Mouse (Mus musculus) CH12.LX (cell line): ENCODE measurements around the gene Atf3. TPM values are rescaled to one million over a fixed set of nuclear protein-coding genes. Genes with fewer than 3 reads are reported as not detected.

Experiments used
- DNase-seq: peaks from one replicate; pipeline ENCODE4 v3.0.0-alpha.2; 2013; ENCODE audit errors: extremely low read depth
- H3K27ac ChIP-seq: 2 replicates; pipeline ENCODE4 v1.5.1; 2012; ENCODE audit warnings: low read depth, mild to moderate bottlenecking, control low read depth, moderate library complexity; ENCODE audit not compliant: insufficient read depth
- H3K27me3 ChIP-seq: replicated peaks from 2 replicates; pipeline ENCODE3; 2012; ENCODE audit warnings: inconsistent platforms
- H3K36me3 ChIP-seq, 2 experiments: replicated peaks in 1 of 2; 2 replicates each; pipeline versions ENCODE3 to v1.6.1; 2012; ENCODE audit warnings: inconsistent platforms in 1 of 2, low read length in 1 of 2, mild to moderate bottlenecking in 1 of 2, mixed read lengths in 1 of 2, moderate library complexity in 1 of 2; ENCODE audit not compliant: control insufficient read depth in 1 of 2, insufficient read depth in 1 of 2
- H3K4me1 ChIP-seq, 2 experiments: 2 replicates each; pipeline ENCODE4 v1.6.1; 2012; ENCODE audit warnings: inconsistent platforms in 1 of 2, moderate library complexity in 1 of 2; ENCODE audit not compliant: insufficient read depth in 2 of 2, control insufficient read depth in 1 of 2
- H3K4me2 ChIP-seq: 2 replicates; pipeline ENCODE4 v1.6.1; 2012; ENCODE audit warnings: low read depth, mild to moderate bottlenecking, control low read depth; ENCODE audit not compliant: poor library complexity, insufficient read depth, severe bottlenecking
- H3K4me3 ChIP-seq, 3 experiments: fragments of 150-350 bp in 1 of 3; sonication (generic) in 1 of 3; replicated peaks in 1 of 3; 2 replicates each; pipeline versions ENCODE3 to v1.5.1; 2011 to 2012; ENCODE audit warnings: low read depth in 2 of 3, low read length in 2 of 3, mild to moderate bottlenecking in 2 of 3, moderate library complexity in 2 of 3, control low read depth in 1 of 3, improper control_type of control experiment in 1 of 3, inconsistent platforms in 1 of 3, mixed read lengths in 1 of 3; ENCODE audit not compliant: poor library complexity in 1 of 3
- H3K79me2 ChIP-seq: replicated peaks from 2 replicates; pipeline ENCODE4 v1.6.1; 2012; ENCODE audit warnings: mild to moderate bottlenecking, moderate library complexity; ENCODE audit not compliant: control insufficient read depth, poor library complexity, insufficient read depth, severe bottlenecking; ENCODE audit errors: extremely low read depth
- H3K9ac ChIP-seq: 2 replicates; pipeline ENCODE4 v1.6.1; 2012; ENCODE audit warnings: low read depth, mild to moderate bottlenecking, control low read depth, moderate library complexity; ENCODE audit not compliant: insufficient read depth
- H3K9me3 ChIP-seq: replicated peaks from 2 replicates; pipeline ENCODE3; 2012; ENCODE audit warnings: low read length, inconsistent platforms, mixed read lengths
- BHLHE40 ChIP-seq: IDR thresholded peaks from 2 replicates; pipeline ENCODE4 v1.6.1; 2011; ENCODE audit warnings: mild to moderate bottlenecking, low read depth, low read length, improper control_type of control experiment
- E2F4 ChIP-seq: IDR thresholded peaks from 2 replicates; pipeline ENCODE4 v1.6.1; 2011; ENCODE audit warnings: low read depth, low read length, improper control_type of control experiment; ENCODE audit not compliant: insufficient replicate concordance
- EP300 ChIP-seq: IDR thresholded peaks from 2 replicates; pipeline ENCODE4 v1.6.1; 2011; ENCODE audit warnings: low read length, improper control_type of control experiment
- ETS1 ChIP-seq: conservative IDR thresholded peaks from 2 replicates; pipeline ENCODE4 v1.6.1; 2012; ENCODE audit warnings: low read depth, mild to moderate bottlenecking, inconsistent platforms, low read length, improper control_type of control experiment, moderate library complexity
- GABPA ChIP-seq: IDR thresholded peaks from 2 replicates; pipeline ENCODE4 v1.6.1; 2012; ENCODE audit warnings: low read depth, low read length, improper control_type of control experiment, inconsistent platforms; ENCODE audit not compliant: insufficient replicate concordance
- IRF4 ChIP-seq: IDR thresholded peaks from 2 replicates; pipeline ENCODE4 v1.6.1; 2014; ENCODE audit warnings: low read depth, mild to moderate bottlenecking, inconsistent platforms, low read length, improper control_type of control experiment
- JUND ChIP-seq: conservative IDR thresholded peaks from 2 replicates; pipeline ENCODE4 v1.6.1; 2011; ENCODE audit warnings: low read depth, low read length, improper control_type of control experiment
- KAT2A ChIP-seq: IDR thresholded peaks from 2 replicates; pipeline ENCODE4 v1.6.1; 2012; ENCODE audit warnings: low read length, improper control_type of control experiment, inconsistent platforms; ENCODE audit not compliant: insufficient replicate concordance
- MAX ChIP-seq: IDR thresholded peaks from 2 replicates; pipeline ENCODE4 v1.6.1; 2011; ENCODE audit warnings: low read length, improper control_type of control experiment
- MAZ ChIP-seq: IDR thresholded peaks from 2 replicates; pipeline ENCODE4 v1.6.1; 2012; ENCODE audit warnings: low read depth, mild to moderate bottlenecking, inconsistent platforms, low read length, improper control_type of control experiment, moderate library complexity
- MEF2A ChIP-seq: IDR thresholded peaks from 2 replicates; pipeline ENCODE4 v1.6.1; 2014; ENCODE audit warnings: low read depth, mild to moderate bottlenecking, inconsistent platforms, low read length, improper control_type of control experiment, borderline replicate concordance
- MXI1 ChIP-seq: IDR thresholded peaks from 2 replicates; pipeline ENCODE4 v1.6.1; 2011; ENCODE audit warnings: mild to moderate bottlenecking, low read depth, low read length, improper control_type of control experiment
- MYC ChIP-seq: IDR thresholded peaks from 2 replicates; pipeline ENCODE4 v1.6.1; 2011; ENCODE audit warnings: low read depth, mild to moderate bottlenecking, improper control_type of control experiment, low read length
- NRF1 ChIP-seq: IDR thresholded peaks from 2 replicates; pipeline ENCODE4 v1.6.1; 2014; ENCODE audit warnings: low read depth, mild to moderate bottlenecking, inconsistent platforms, low read length, improper control_type of control experiment, moderate library complexity
- POLR2AphosphoS2 ChIP-seq: IDR thresholded peaks from 2 replicates; pipeline ENCODE4 v1.6.1; 2011; ENCODE audit warnings: low read depth, low read length, improper control_type of control experiment
- RAD21 ChIP-seq: IDR thresholded peaks from 2 replicates; pipeline ENCODE4 v1.6.1; 2011; ENCODE audit warnings: low read depth, mild to moderate bottlenecking, low read length, improper control_type of control experiment, moderate library complexity
- RCOR1 ChIP-seq: conservative IDR thresholded peaks from 2 replicates; pipeline ENCODE4 v1.6.1; 2012; ENCODE audit warnings: low read depth, mild to moderate bottlenecking, inconsistent platforms, low read length, improper control_type of control experiment
- SMC3 ChIP-seq: IDR thresholded peaks from 2 replicates; pipeline ENCODE4 v1.6.1; 2011; ENCODE audit warnings: low read depth, low read length, improper control_type of control experiment
- TBP ChIP-seq: conservative IDR thresholded peaks from 2 replicates; pipeline ENCODE4 v1.6.1; 2011; ENCODE audit warnings: low read depth, low read length, improper control_type of control experiment
- TCF12 ChIP-seq: IDR thresholded peaks from 2 replicates; pipeline ENCODE4 v1.6.1; 2014; ENCODE audit warnings: low read depth, mild to moderate bottlenecking, inconsistent platforms, low read length, improper control_type of control experiment
- UBTF ChIP-seq: IDR thresholded peaks from 2 replicates; pipeline ENCODE4 v1.6.1; 2012; ENCODE audit warnings: low read depth, mild to moderate bottlenecking, inconsistent platforms, low read length, improper control_type of control experiment, moderate library complexity
- USF1 ChIP-seq: IDR thresholded peaks from 2 replicates; pipeline ENCODE4 v1.6.1; 2014; ENCODE audit warnings: low read depth, mild to moderate bottlenecking, inconsistent platforms, low read length, improper control_type of control experiment
- USF2 ChIP-seq: conservative IDR thresholded peaks from 2 replicates; pipeline ENCODE4 v1.6.1; 2011; ENCODE audit warnings: low read depth, low read length, improper control_type of control experiment
- ZKSCAN1 ChIP-seq: IDR thresholded peaks from 2 replicates; pipeline ENCODE4 v1.6.1; 2012; ENCODE audit warnings: low read depth, inconsistent platforms, low read length, improper control_type of control experiment, borderline replicate concordance
- ZNF384 ChIP-seq: IDR thresholded peaks from 2 replicates; pipeline ENCODE4 v1.6.1; 2012; ENCODE audit warnings: low read depth, low read length, improper control_type of control experiment, inconsistent platforms
- dilution Hi-C: fragments of 300-500 bp; cut with MboI; formaldehyde crosslinking; loops from 2 replicates; pipeline ENCODE4 v1.14.3; 2020; ENCODE audit warnings: low sequenced_read_pairs; ENCODE audit not compliant: extremely low pct_unique_long_range_greater_than_20kb, extremely low pct_ligation_motif_present
- in situ Hi-C: fragments of 300-500 bp; cut with MboI; formaldehyde crosslinking; loops from 3 replicates; pipeline ENCODE4 v1.14.3; 2019; ENCODE audit warnings: low sequenced_read_pairs, low pct_ligation_motif_present, low pct_unique_long_range_greater_than_20kb, mixed read lengths
- polyA plus RNA-seq: library from polyadenylated mRNA; unstranded; fragments of >175 nt; gene quantifications from 2 replicates; pipeline ENCODE4 v1.2.1, GENCODE M21; 2012; ENCODE audit warnings: low read depth; ENCODE audit not compliant: insufficient read length
- total RNA-seq, 2 experiments: library from RNA; depleted of rRNA; stranded (reverse); fragments of 300-350 nt in 1 of 2; fragments of >200 nt in 1 of 2; gene quantifications; 2 replicates each; pipeline ENCODE4 v1.2.3; 2012 to 2014

Gene Atf3
- total and polyA plus RNA-seq, 3 experiments: 25.1 to 39.7 (median 32.9) TPM

GRCm38 (mm10) chr1:191223930-191224301, 6.1 kb upstream of the Atf3 start:
- TF ChIP-seq JUND (no peak), MYC (no peak), USF1 (no peak), ETS1 (no peak), GABPA (no peak), SMC3 (no peak), EP300 (no peak), USF2 (no peak), MXI1 (no peak), TBP (no peak), RCOR1 (no peak)
- Histone ChIP-seq H3K4me3 (peak overlapping the region; percentile 19 to 79 (median 36)), H3K4me2 (peak overlapping the region; percentile 54), H3K79me2 (no peaks in the 10 kb centered on the region), H3K9ac (peak overlapping the region; percentile 46), H3K36me3 (no peaks in the 10 kb centered on the region), H3K27ac (no peak overlapping the region), H3K9me3 (no peaks in the 10 kb centered on the region), H3K4me1 (peaks cover 10 to 33% of the 10 kb centered on the region in 2 experiments), H3K27me3 (no peaks in the 10 kb centered on the region)
- dilution Hi-C loops (no loop called here), in situ Hi-C loops (no loop called here)
- DNase-seq: no peak

GRCm38 (mm10) chr1:191222031-191222430, 4.2 kb upstream of the Atf3 start:
- TF ChIP-seq UBTF (no peak), KAT2A (no peak)
- H3K4me1 ChIP-seq: peaks cover 9 to 19% of the 10 kb centered on the region in 2 experiments

GRCm38 (mm10) chr1:191220588-191220987, 2.7 kb upstream of the Atf3 start:
- no peak overlapping the region for H3K4me3 ChIP-seq
- no peaks in the 10 kb centered on the region for H3K79me2 ChIP-seq
- in situ Hi-C loops: no loop called here
- no peak for DNase-seq
- TF ChIP-seq POLR2AphosphoS2 (no peak), ETS1 (no peak), USF2 (no peak), GABPA (no peak), MAX (no peak), MYC (no peak), KAT2A (no peak), RAD21 (no peak), MAZ (no peak), RCOR1 (no peak), NRF1 (no peak), ZKSCAN1 (no peak), IRF4 (no peak), BHLHE40 (no peak), MXI1 (no peak), MEF2A (no peak), ZNF384 (no peak), E2F4 (no peak), TCF12 (no peak)
- TF ChIP-seq, all 38 proteins: peak for 0
- no peak overlapping the region for H3K9ac ChIP-seq
- dilution Hi-C loops: no loop called here
- peaks cover 7 to 10% of the 10 kb centered on the region in 2 experiments for H3K4me1 ChIP-seq
- no peak overlapping the region for H3K4me2 ChIP-seq
- H3K36me3 ChIP-seq: no peaks in the 10 kb centered on the region
- no peaks in the 10 kb centered on the region for H3K9me3 ChIP-seq
- H3K27ac ChIP-seq: no peak overlapping the region
- peaks cover 2% of the 10 kb centered on the region for H3K27me3 ChIP-seq

More at GRCm38 (mm10) chr1:191222031-191222430, 4.2 kb upstream of the Atf3 start:
- no peak overlapping the region for H3K9ac ChIP-seq
- H3K27me3 ChIP-seq: no peaks in the 10 kb centered on the region
- H3K4me2 ChIP-seq: no peak overlapping the region
- DNase-seq: no peak
- no peaks in the 10 kb centered on the region for H3K9me3 ChIP-seq
- H3K4me3 ChIP-seq: no peak overlapping the region
- H3K36me3 ChIP-seq: no peaks in the 10 kb centered on the region
- dilution Hi-C loops (no loop called here), in situ Hi-C loops (no loop called here)
- H3K27ac ChIP-seq: no peak overlapping the region
- H3K79me2 ChIP-seq: no peaks in the 10 kb centered on the region
